Mouse (Mus musculus) ES-E14 (cell line): ENCODE measurements at regions not wholly inside any gene's neighbourhood (a gene's known extent, or its start where the extent isn't known, plus 50 kb on each side); places are given as distances from the start of the nearest gene placed in this dataset.

Experiments used
- DNase-seq: peaks from one replicate; pipeline ENCODE4 v3.0.0-alpha.2; 2013; ENCODE audit warnings: low read depth, low spot score
- H3K27ac ChIP-seq: 2 replicates; pipeline ENCODE4 v1.5.1; 2012; ENCODE audit warnings: low read depth, mild to moderate bottlenecking, low read length, moderate library complexity, mixed read lengths; ENCODE audit not compliant: poor library complexity, insufficient read depth, severe bottlenecking
- H3K36me3 ChIP-seq: 2 replicates; pipeline ENCODE4 v1.6.1; 2012; ENCODE audit warnings: mild to moderate bottlenecking, low read length, moderate library complexity, mixed read lengths; ENCODE audit not compliant: control insufficient read depth, poor library complexity, insufficient read depth, severe bottlenecking
- H3K4me1 ChIP-seq, 2 experiments: fragments of 150-350 bp in 1 of 2; sonication (generic) in 1 of 2; 2 replicates each; pipeline ENCODE4 v1.6.1; 2012; ENCODE audit warnings: low read length in 2 of 2, mild to moderate bottlenecking in 1 of 2, mixed read lengths in 1 of 2; ENCODE audit not compliant: control insufficient read depth in 2 of 2, insufficient read depth in 2 of 2, poor library complexity in 1 of 2
- H3K4me3 ChIP-seq, 2 experiments: fragments of 150-350 bp in 1 of 2; sonication (generic) in 1 of 2; 2 replicates each; pipeline ENCODE4 v1.5.1; 2012; ENCODE audit warnings: low read length in 2 of 2, low read depth in 1 of 2, mild to moderate bottlenecking in 1 of 2, mixed read lengths in 1 of 2; ENCODE audit not compliant: insufficient read depth in 1 of 2, poor library complexity in 1 of 2, severe bottlenecking in 1 of 2
- H3K9ac ChIP-seq: 2 replicates; pipeline ENCODE4 v1.6.1; 2012; ENCODE audit warnings: low read depth, mild to moderate bottlenecking, low read length, mixed read lengths; ENCODE audit not compliant: poor library complexity, insufficient read depth, severe bottlenecking
- H3K9me3 ChIP-seq: fragments of 150-350 bp; sonication (generic); 2 replicates; pipeline ENCODE4 v1.6.1; 2012; ENCODE audit warnings: low read depth, mild to moderate bottlenecking, low read length; ENCODE audit not compliant: control insufficient read depth, insufficient read depth
- CHD2 ChIP-seq: IDR thresholded peaks from 2 replicates; pipeline ENCODE4 v1.6.1; 2014; ENCODE audit warnings: mild to moderate bottlenecking, low read depth, low read length, inconsistent platforms
- HCFC1 ChIP-seq: IDR thresholded peaks from 2 replicates; pipeline ENCODE4 v1.6.1; 2012; ENCODE audit warnings: low read length, inconsistent platforms, borderline replicate concordance; ENCODE audit not compliant: insufficient read depth
- MAFK ChIP-seq: IDR thresholded peaks from 2 replicates; pipeline ENCODE4 v1.6.1; 2014; ENCODE audit warnings: mild to moderate bottlenecking, low read depth, low read length, inconsistent platforms; ENCODE audit not compliant: insufficient read depth
- ZC3H11A ChIP-seq: IDR thresholded peaks from 2 replicates; pipeline ENCODE4 v1.6.1; 2012; ENCODE audit warnings: low read depth, mild to moderate bottlenecking, inconsistent platforms, low read length, borderline replicate concordance
- ZNF384 ChIP-seq: IDR thresholded peaks from 2 replicates; pipeline ENCODE4 v1.6.1; 2012; ENCODE audit warnings: low read depth, low read length, inconsistent platforms
- in situ Hi-C, 2 experiments: fragments of 600-800 bp; cut with MboI; formaldehyde crosslinking; loops; one replicate each; pipeline ENCODE4 v1.15.1; 2025; ENCODE audit warnings: low sequenced_read_pairs in 2 of 2, inconsistent platforms in 1 of 2; ENCODE audit not compliant: unreplicated experiment in 2 of 2

DNA sequence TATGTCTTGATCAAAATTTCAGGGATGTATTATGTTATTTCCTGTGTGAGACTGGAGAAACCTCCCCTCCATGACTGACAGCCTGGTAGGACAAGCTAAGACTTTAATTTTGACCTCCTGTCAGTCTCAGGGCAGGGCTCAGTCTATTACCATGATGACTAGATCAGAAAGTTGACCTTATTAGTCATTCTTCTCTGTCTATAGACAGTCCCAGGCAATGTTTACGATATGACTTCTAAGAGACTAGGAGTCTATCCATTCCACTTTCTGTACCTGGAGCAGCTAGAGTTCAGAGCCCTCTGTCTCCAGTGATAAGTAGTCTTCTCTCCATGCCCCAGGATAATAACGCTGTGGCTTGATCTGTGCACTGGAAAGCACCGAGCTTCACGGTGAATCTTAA is 107.0 kb upstream of the Bcl6 start:
- in situ Hi-C loops = no loop called here
- H3K4me1 ChIP-seq = no peaks in the 10 kb centered on the region
- no peak overlapping the region for H3K27ac ChIP-seq
- no peaks in the 10 kb centered on the region for H3K9me3 ChIP-seq
- no peak overlapping the region for H3K4me3 ChIP-seq
- no peak for DNase-seq
- H3K36me3 ChIP-seq = no peaks in the 10 kb centered on the region
- no peak for TF ChIP-seq MAFK
- no peak for TF ChIP-seq ZC3H11A
- no peak overlapping the region for H3K9ac ChIP-seq

DNA sequence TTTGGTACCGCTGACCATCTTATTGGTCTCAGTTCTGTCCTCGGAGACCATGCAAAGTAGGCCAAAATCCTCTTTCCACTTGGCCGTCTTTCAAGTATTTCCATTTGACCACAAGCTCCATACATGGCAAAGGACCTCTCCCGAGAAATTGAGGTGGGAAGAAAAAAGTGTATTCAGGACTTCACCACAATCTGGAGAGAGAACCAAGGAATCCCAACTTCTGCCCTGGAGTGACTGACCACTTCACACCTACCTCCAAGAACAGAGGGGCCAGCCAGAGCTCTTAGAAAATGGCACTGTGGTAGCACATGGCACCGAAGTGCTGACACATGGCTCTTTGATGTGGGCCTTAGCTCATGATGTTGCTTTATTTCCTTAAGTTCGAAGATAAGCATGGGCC is 105.9 kb upstream of the Bcl6 start:
- Histone ChIP-seq H3K9me3 (no peaks in the 10 kb centered on the region), H3K4me3 (no peak overlapping the region), H3K4me1 (no peaks in the 10 kb centered on the region), H3K27ac (no peak overlapping the region), H3K9ac (no peak overlapping the region), H3K36me3 (no peaks in the 10 kb centered on the region)
- in situ Hi-C loops = no loop called here
- DNase-seq = no peak
- no peak for TF ChIP-seq ZC3H11A
- TF ChIP-seq MAFK = no peak
- TF ChIP-seq HCFC1 = no peak
- no peak for TF ChIP-seq ZNF384
- no peak for TF ChIP-seq CHD2

DNA sequence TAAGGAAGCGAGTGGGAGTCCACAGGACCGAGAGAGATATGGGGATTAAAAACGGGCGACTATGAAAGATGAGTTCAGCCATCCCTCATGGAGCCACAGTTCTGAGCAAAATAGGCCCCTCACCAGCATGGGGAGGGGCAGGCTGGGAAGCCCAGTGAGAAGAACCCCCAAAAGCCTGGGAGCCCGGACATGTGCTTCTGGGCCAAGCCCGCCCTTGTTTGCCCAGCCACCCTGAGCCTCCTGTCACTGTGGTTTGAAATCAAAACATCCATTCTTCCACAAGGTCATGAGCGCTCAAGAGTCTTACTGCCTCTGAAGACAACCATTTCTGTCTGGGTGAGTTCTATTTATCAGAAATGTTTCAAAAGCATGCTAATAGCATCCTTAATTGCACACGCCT is 105.0 kb upstream of the Bcl6 start:
- no peak overlapping the region for H3K27ac ChIP-seq
- H3K4me1 ChIP-seq = no peaks in the 10 kb centered on the region
- H3K4me3 ChIP-seq = no peak overlapping the region
- no peak overlapping the region for H3K9ac ChIP-seq
- no peaks in the 10 kb centered on the region for H3K36me3 ChIP-seq
- DNase-seq = no peak
- in situ Hi-C loops = no loop called here
- H3K9me3 ChIP-seq = no peaks in the 10 kb centered on the region
- TF ChIP-seq ZNF384 (no peak), CHD2 (no peak), MAFK (no peak), HCFC1 (no peak), ZC3H11A (no peak)

DNA sequence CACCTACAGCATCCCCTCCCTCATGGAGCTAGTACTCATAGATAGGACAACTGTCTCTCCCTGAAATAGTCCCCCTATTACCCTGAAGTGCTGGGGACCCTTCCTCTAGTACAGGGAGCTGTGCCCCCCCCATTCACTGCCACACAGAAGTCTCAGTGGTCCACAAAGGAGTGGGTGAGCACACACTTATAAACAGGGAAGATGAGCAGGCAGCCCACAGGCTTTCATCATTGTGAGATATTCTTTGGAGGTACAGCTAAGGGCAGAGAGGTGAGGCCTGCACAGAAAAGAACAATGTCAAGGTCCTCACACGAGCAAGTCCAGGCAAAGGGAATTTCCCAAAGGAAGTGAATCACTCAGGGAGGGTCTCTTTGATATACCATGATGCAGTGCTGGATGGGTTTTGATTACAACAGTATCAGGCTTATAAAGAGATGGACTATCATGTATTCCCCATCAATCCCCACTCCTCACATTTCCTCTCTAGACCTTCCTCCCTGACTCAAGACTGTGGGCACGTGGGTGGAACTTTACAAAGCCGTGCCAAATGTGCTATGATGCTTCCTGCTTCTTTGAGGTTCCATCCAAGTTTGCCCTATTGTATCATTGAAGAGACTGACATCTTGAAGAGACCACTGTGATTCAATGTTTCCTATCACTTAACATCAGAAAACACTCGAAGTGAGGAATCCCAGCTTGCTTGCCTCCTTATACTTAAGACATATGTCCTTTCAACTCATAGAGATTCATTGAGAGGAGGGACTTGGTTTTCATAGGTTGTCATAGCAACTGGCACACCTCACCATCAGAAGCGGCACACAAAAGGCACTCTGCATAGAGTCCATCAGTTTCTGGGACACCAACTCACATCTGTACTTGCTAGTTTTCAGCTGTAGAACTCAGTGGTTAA is 104.2 kb upstream of the Bcl6 start:
- no peaks in the 10 kb centered on the region for H3K4me1 ChIP-seq
- TF ChIP-seq HCFC1 = no peak
- no peak for TF ChIP-seq MAFK
- TF ChIP-seq CHD2 = no peak
- TF ChIP-seq ZNF384 = no peak
- no peak for TF ChIP-seq ZC3H11A
- no peak overlapping the region for H3K27ac ChIP-seq
- H3K9me3 ChIP-seq = no peaks in the 10 kb centered on the region
- no peak overlapping the region for H3K9ac ChIP-seq
- no peaks in the 10 kb centered on the region for H3K36me3 ChIP-seq
- in situ Hi-C loops = no loop called here
- H3K4me3 ChIP-seq = no peak overlapping the region
- DNase-seq = no peak

DNA sequence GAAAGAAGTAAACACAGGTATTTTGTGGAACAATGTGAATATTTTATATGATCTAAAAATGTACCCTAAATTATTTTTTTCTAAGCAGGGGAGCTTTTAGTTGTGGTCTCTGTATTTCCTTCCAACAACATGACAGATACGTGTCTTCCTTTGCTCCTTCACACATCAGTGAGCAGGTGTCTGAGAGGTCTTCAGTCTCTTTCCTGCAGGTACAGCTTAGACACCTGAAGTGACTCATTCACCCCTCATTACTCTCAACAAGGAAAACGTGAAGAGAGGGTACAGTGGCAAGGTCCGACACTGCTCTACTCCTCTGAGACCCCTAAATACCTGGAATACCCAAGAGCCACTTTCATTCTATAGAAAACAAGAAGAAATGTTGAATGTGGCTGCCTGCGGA is 103.5 kb upstream of the Bcl6 start:
- TF ChIP-seq MAFK = no peak
- no peak for TF ChIP-seq ZC3H11A
- TF ChIP-seq CHD2 = no peak
- no peak for TF ChIP-seq HCFC1
- TF ChIP-seq ZNF384 = no peak
- Histone ChIP-seq H3K9ac (no peak overlapping the region), H3K9me3 (no peaks in the 10 kb centered on the region), H3K36me3 (no peaks in the 10 kb centered on the region), H3K4me3 (no peak overlapping the region), H3K27ac (no peak overlapping the region), H3K4me1 (no peaks in the 10 kb centered on the region)
- no peak for DNase-seq
- in situ Hi-C loops = no loop called here
